Mouse (Mus musculus) lung, postnatal 25 days (tissue): ENCODE data around the gene Sh3kbp1.
A peak's percentile ranks its signal among the peaks of the same experiment; 100 is the strongest.

ENCODE experiments used
- DNase-seq: peaks from one replicate; pipeline ENCODE4 v3.0.0; 2022; ENCODE audit warnings: low spot score

Sh3kbp1 gene

GRCm38 (mm10) chrX:159678320-159678835 lies 51.3 kb downstream of the Sh3kbp1 start:
- no peak for DNase-seq

- no peak for DNase-seq
Observed at GRCm38 (mm10) chrX:159685521-159685920, 58.4 kb downstream of the Sh3kbp1 start.

GRCm38 (mm10) chrX:159686850-159687249 lies 59.8 kb downstream of the Sh3kbp1 start:
- DNase-seq, result no peak

- DNase-seq, result no peak
Observed at GRCm38 (mm10) chrX:159688698-159689097, 61.6 kb downstream of the Sh3kbp1 start.

GRCm38 (mm10) chrX:159689785-159690416 lies 62.8 kb downstream of the Sh3kbp1 start:
- DNase-seq, result no peak

GRCm38 (mm10) chrX:159693126-159693525 lies 66.1 kb downstream of the Sh3kbp1 start:
- DNase-seq, result no peak

- DNase-seq, result no peak
Observed at GRCm38 (mm10) chrX:159696545-159696944, 69.5 kb downstream of the Sh3kbp1 start.

GRCm38 (mm10) chrX:159697030-159697454 lies 70.0 kb downstream of the Sh3kbp1 start:
- no peak for DNase-seq

GRCm38 (mm10) chrX:159702850-159703249 lies 75.8 kb downstream of the Sh3kbp1 start:
- DNase-seq, result no peak

GRCm38 (mm10) chrX:159704381-159705004 lies 77.4 kb downstream of the Sh3kbp1 start:
- DNase-seq, result no peak

GRCm38 (mm10) chrX:159705412-159705811 lies 78.3 kb downstream of the Sh3kbp1 start:
- DNase-seq, result no peak

GRCm38 (mm10) chrX:159708076-159708830 lies 81.2 kb downstream of the Sh3kbp1 start:
- DNase-seq, result peak; percentile 8

GRCm38 (mm10) chrX:159709296-159709695 lies 82.2 kb downstream of the Sh3kbp1 start:
- DNase-seq, result no peak

- no peak for DNase-seq
Observed at GRCm38 (mm10) chrX:159711070-159712029, 84.3 kb downstream of the Sh3kbp1 start.

GRCm38 (mm10) chrX:159713191-159713590 lies 86.1 kb downstream of the Sh3kbp1 start:
- DNase-seq, result no peak

GRCm38 (mm10) chrX:159721390-159721789 lies 94.3 kb downstream of the Sh3kbp1 start:
- no peak for DNase-seq

GRCm38 (mm10) chrX:159731421-159731820 lies 104.3 kb downstream of the Sh3kbp1 start:
- no peak for DNase-seq

- DNase-seq, result no peak
Observed at GRCm38 (mm10) chrX:159732845-159733244, 105.8 kb downstream of the Sh3kbp1 start.

GRCm38 (mm10) chrX:159733948-159734347 lies 106.9 kb downstream of the Sh3kbp1 start:
- no peak for DNase-seq

- DNase-seq, result no peak
Observed at GRCm38 (mm10) chrX:159735513-159736099, 108.5 kb downstream of the Sh3kbp1 start.

GRCm38 (mm10) chrX:159737344-159737743 lies 110.3 kb downstream of the Sh3kbp1 start:
- DNase-seq, result no peak
